8 mouse cellular contexts compared by ENCODE assay signal in the genomic region with DNA sequence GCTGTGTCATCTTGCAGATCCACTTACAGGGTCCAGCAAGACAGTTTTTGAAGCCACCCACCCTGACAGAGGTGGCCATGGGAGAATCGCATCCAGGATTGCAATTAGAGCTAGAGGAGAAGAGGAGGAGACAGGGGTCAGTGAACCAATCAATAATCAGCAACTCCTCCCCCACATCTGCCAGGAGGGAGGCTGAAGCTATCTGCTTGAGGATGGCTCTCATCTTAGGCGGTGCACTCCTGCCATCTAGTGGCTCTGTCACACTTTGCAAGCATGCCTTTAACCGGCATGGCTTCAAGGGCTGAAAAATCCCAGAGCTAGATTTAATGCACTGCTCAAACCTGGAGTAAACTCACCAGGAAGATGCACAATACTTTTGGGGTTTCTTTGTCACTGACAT.
A peak's percentile ranks its signal among the peaks of the same experiment; 100 is the strongest.
DNase-seq lines count a peak whose midpoint lies in the region; ATAC-seq and TF ChIP-seq lines count a peak whose summit lies in the region.

No protein-coding gene starts in this region.

- H3K27me3 ChIP-seq in spleen, adult 2 months (ENCODE audit: control insufficient read depth, insufficient read depth, low read length), result no peaks in the 10 kb centered on the region
- H3K27me3 ChIP-seq in limb, embryonic 11.5 days (ENCODE audit: control insufficient read depth, insufficient read depth, low read length), result no peaks in the 10 kb centered on the region
- H3K27me3 ChIP-seq in stomach, embryonic 15.5 days (replicated peaks), result no peaks in the 10 kb centered on the region

- peak; percentile 3 to 20 for DNase-seq in spleen, adult 2 months (ENCODE audit: low read depth in 1 of 2, low spot score in 2 of 2)
- DNase-seq in spleen, adult 12 weeks (ENCODE audit: low spot score), result no peak
- peak; percentile 89 for DNase-seq in embryo, embryonic 11 days
- DNase-seq in kidney, adult 8-10 months, result peak; percentile 43 to 77
- DNase-seq in limb, embryonic 11.5 days (ENCODE audit: low spot score), result peak; percentile 90
- DNase-seq in naive thymus-derived CD4-positive, alpha-beta T cell, adult 2 months (ENCODE audit: low read depth), result peak; percentile 61

- no peak overlapping the region for H3K9ac ChIP-seq in limb, embryonic 11.5 days (ENCODE audit: low read length)
- H3K9ac ChIP-seq in stomach, embryonic 15.5 days, result no peak overlapping the region

- no peak for TF ChIP-seq POLR2A in spleen, adult 2 months (IDR thresholded peaks at IDR 0.05; ENCODE audit: low read depth, low read length)

- TF ChIP-seq CTCF in spleen, adult 2 months (IDR thresholded peaks at IDR 0.05; ENCODE audit: extremely low read depth, insufficient read depth, insufficient read length, insufficient replicate concordance), result peak; percentile 78; the same call in 1 of the 2 replicates

- ATAC-seq in granulocyte monocyte progenitor cell, adult 5-6 weeks (replicated peaks; ENCODE audit: poor library complexity, severe bottlenecking), result peak; percentile 98
- ATAC-seq in limb, embryonic 11.5 days (ENCODE audit: insufficient number of reproducible peaks, low FRiP score, low TSS enrichment, low read depth), result peak; percentile 82; the same call in 1 of the 2 replicates
- peak; percentile 53; the same call in 1 of the 2 replicates for ATAC-seq in stomach, embryonic 15.5 days (ENCODE audit: insufficient read depth, low FRiP score, low read depth)

- H3K4me2 ChIP-seq in limb, embryonic 11.5 days (ENCODE audit: low read depth, severe bottlenecking), result no peak overlapping the region
- no peak overlapping the region for H3K4me2 ChIP-seq in stomach, embryonic 15.5 days

- no peak overlapping the region for H3K27ac ChIP-seq in spleen, adult 2 months (ENCODE audit: insufficient read depth, low read length)
- no peak overlapping the region for H3K27ac ChIP-seq in limb, embryonic 11.5 days (replicated peaks; ENCODE audit: low read depth, low read length)
- no peak overlapping the region for H3K27ac ChIP-seq in stomach, embryonic 15.5 days

- H3K9me3 ChIP-seq in limb, embryonic 11.5 days (ENCODE audit: control insufficient read depth, low read length), result no peaks in the 10 kb centered on the region
- no peaks in the 10 kb centered on the region for H3K9me3 ChIP-seq in stomach, embryonic 15.5 days

- H3K36me3 ChIP-seq in spleen, adult 2 months (ENCODE audit: control insufficient read depth, insufficient read depth, low read length), result no peaks in the 10 kb centered on the region
- H3K36me3 ChIP-seq in limb, embryonic 11.5 days (ENCODE audit: control insufficient read depth, insufficient read depth, low read length), result no peaks in the 10 kb centered on the region
- no peaks in the 10 kb centered on the region for H3K36me3 ChIP-seq in stomach, embryonic 15.5 days

- no peak overlapping the region for H3K4me3 ChIP-seq in spleen, adult 2 months (ENCODE audit: extremely low read depth, insufficient read depth, insufficient read length)
- no peak overlapping the region for H3K4me3 ChIP-seq in limb, embryonic 11.5 days (ENCODE audit: low read depth, low read length)
- H3K4me3 ChIP-seq in stomach, embryonic 15.5 days (replicated peaks), result no peak overlapping the region

- whole genome bisulfite sequencing in spleen, adult 2 months, result under 1% methylated on average over 3 of the region's 3 CpGs
- WGBS in limb, embryonic 11.5 days, result 0% methylated on average over 3 of the region's 3 CpGs
- WGBS in stomach, embryonic 15.5 days, result 0% methylated on average over 3 of the region's 3 CpGs

- no peaks in the 10 kb centered on the region for H3K4me1 ChIP-seq in spleen, adult 2 months (ENCODE audit: control insufficient read depth, insufficient read depth, insufficient read length)
- no peaks in the 10 kb centered on the region for H3K4me1 ChIP-seq in limb, embryonic 11.5 days (ENCODE audit: control insufficient read depth, insufficient read depth, low read length)
- no peaks in the 10 kb centered on the region for H3K4me1 ChIP-seq in stomach, embryonic 15.5 days
